Mouse (Mus musculus): ENCODE measurements around the gene Cxcl14.

Gene Cxcl14

DNA sequence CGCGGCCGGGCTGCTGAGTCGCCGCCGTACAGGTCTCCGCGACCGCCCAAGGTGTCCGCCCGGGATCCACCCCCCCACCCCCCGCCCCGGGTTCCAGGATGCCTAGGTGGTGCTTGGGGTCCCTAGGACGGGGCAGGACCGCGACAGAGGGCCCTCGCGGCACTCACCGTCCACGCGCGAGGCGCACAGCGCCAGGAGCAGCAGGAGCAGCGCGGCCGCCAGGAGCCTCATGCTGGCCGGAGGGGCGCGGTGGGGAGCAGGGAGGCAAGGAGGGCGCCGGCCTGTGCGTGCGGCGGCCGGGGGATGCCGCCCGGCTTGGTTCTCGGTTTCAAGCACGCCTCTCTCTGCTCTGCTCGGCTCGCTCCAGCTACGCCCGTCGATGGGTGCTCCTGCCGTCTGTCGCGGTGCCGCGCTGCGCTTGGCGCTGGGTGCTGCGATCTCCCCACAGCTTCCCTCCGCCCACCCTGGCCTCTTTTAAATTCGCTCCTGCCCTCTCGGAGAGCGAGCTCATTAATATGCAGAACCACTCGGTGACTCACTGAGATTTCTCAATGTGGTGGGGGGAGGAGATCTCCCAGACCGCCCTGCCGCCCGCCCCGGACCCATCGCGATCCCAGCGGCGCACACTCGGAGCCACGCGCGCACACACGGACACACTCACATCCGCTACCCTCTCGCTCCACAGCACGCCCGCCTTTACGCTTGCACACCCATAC lies at the start of gene Cxcl14:
TSS of gene Cxcl14 (minus strand) at position 609 of the 716 bp plus-strand sequence.
- peak; percentile 45 for DNase-seq (ENCODE audit: low read depth, low spot score)

DNA sequence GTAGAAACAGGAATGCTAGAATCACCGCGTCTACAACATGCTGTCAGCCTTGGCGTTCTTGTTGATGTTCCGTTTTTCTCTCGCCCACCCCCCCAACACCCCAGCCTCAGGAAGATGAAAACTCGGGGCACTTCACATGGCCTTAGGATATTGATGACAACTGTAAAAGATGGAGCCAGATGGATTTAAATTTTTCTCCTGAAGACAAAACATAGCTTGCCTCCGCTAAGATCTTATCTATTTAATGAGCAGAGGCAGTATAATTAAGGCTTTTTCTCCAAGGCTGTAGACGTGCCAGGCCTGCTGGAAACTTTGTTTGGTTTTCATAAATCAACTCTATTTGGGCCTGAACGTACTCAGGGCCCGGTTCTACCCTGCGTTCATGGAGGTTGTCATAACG lies 48.0 kb upstream of the Cxcl14 start:
- no peak for DNase-seq (ENCODE audit: low read depth, low spot score)

DNA sequence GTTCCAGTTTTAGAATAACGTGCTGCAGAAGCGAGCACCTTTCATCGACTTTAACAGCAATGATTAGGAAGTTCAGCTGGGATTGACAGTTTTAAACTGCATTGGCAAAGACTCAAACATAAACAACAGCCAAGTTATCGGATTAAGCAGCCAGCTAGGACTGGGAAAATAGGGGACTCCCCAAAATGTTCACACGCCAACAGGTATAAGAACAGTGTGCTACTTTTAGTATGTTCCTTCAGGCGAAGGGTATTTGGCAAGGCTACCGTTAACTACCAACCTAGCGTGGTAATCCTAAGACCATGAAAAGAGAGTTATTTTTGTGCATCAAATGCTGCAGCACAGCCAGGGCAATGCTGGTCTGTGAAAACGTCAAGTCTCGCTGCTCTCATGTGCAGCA lies 46.1 kb upstream of the Cxcl14 start:
- no peak for DNase-seq (ENCODE audit: low read depth, low spot score)

DNA sequence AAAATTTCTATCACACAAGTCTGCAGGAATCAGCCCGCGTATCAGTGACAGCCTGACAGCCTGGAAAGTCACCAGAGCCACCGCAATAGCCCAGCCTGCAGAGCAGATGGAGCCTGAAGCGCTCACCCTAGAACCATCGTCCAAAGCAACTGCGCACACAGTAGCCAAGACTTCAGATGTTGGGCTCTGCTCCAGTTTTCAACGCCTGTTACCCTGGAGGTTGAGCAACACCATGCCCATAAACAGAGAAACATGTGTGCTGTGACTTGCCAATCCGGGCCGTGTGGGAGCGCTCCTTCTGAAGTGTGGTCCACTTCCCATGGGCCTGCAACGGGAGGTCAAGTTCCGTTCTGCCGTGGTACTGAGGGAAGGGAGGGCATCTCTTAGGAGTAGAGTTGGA lies 44.2 kb upstream of the Cxcl14 start:
- DNase-seq (ENCODE audit: low read depth, low spot score), result peak; percentile 82

GRCm38 (mm10) chr13:56339816-56340215 lies 43.5 kb upstream of the Cxcl14 start:
- no peak for DNase-seq (ENCODE audit: low read depth, low spot score)

DNA sequence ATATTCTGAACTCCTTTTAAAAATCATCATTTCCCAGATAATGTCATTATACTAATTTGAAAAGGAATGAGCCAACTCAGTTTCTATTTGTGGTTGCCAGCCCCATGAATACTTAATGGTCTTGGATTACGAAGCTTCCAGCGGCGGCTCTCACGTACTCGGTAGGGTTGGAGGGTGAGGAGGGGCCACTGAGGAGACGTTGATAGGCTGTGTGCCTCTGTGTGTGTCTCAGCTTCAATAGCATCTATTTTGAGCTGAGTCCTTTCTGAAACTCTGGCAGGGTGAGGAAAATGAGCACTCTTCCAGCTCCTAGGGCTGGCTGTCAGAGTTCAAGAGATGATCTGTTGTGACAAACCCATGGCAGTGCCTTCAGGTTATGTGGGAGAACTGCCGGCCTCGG lies 40.6 kb upstream of the Cxcl14 start:
- no peak for DNase-seq (ENCODE audit: low read depth, low spot score)

DNA sequence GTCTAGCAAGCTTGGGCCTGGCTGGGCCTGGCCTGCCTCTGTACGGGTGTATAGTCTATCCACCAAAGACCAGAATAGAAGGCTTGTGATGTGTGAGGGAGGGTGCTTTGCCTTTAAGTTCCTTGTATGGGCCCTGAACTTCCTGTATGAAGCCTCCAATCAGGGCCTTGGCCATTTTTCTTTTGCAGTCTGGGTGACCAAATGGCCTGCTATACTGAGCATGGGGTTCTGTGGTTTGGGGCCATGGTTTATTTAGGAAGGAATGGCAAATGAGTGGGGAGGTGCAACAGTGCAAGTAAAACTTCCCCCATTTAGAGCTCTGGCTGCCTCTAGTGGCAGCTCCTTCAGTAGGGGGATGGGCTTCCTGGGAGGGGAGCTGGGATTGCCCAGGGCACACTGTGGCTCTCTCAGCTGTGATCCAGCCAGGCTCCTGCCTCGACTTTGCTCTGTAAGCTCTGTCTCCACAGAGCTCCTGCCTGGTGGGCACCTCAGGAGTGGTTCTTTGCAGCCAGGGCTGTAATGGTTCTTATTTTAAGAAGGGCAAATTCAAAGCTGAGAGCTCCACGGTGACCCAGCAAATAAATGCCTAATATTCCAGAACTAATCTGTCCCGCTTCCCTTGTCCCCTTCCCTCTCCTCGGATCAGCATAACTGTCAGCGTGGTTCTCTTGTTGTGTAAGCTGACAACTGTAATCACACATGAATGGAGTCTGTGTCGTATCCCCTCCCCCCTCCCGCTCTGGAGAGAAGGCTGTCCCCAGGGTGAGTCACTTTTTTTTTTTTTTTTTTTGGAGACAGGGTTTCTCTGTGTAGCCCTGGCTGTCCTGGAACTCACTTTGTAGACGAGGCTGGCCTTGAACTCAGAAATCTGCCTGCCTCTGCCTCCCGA lies 38.7 kb upstream of the Cxcl14 start:
- DNase-seq (ENCODE audit: low read depth, low spot score), result no peak

GRCm38 (mm10) chr13:56334236-56334635 lies 37.9 kb upstream of the Cxcl14 start:
- DNase-seq (ENCODE audit: low read depth, low spot score), result no peak

DNA sequence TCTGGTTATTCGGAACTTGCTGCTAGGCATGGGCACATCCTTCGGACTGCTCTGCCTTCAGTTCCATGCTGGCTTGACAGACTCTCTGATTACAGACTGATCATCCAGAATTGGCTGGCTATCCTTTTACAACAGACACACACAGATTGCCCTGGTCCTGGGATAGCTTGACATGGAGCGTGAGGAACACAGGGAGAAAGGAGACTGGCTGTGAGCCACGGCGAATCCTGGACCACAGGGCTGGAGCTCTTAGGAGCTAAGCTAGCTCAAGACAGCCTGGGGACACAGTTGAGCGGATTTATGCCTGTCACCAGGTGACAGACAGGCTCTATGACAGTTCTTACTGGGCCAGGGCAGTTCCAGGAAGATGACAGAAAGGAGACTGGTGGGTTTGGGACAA lies 36.0 kb upstream of the Cxcl14 start:
- no peak for DNase-seq (ENCODE audit: low read depth, low spot score)

- DNase-seq (ENCODE audit: low read depth, low spot score), result no peak
These were observed 34.5 kb upstream of the Cxcl14 start for GRCm38 (mm10) chr13:56330603-56331455.

- DNase-seq (ENCODE audit: low read depth, low spot score), result no peak
These were observed 33.4 kb upstream of the Cxcl14 start for GRCm38 (mm10) chr13:56329769-56330168.

GRCm38 (mm10) chr13:56329165-56329564 lies 32.8 kb upstream of the Cxcl14 start:
- DNase-seq (ENCODE audit: low read depth, low spot score), result no peak

DNA sequence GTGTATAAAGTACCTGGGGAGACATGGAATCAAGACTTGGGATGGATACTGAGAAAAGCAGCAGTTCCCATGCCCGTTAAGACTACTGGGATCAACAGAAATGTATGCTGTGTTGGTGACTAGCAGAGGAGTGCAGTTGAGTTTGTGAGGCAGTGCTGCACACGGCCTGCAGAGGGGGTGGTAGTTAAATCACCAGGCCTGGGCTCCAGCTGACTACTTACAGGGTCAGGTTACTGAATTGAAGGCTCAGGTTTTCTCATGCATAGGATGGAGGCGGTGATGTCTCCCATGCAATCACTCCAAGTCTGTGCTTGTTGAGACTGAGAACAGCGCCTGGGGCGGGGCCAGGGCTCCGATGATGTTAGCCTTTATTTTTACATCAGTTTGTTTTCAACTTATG lies 31.4 kb upstream of the Cxcl14 start:
- no peak for DNase-seq (ENCODE audit: low read depth, low spot score)

DNA sequence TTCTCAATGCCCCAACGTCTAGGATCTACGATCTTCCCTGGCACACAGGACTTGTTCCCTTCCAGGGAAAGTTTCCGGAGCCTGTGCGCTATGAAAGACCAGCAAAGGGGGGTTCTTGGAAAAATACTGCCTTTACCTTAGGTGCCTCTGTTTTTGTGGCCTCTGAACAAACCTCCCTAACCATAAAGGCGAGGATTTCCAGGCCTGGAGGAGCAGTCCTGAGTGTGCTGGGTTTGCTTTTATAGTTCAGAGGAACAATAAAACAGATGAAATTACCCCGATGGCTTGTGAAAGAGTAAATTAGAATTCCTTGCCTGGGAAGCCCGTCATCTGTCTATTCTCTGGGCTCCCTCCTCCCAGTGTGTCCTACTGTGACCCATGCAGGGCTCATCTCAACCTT lies 25.3 kb upstream of the Cxcl14 start:
- no peak for DNase-seq (ENCODE audit: low read depth, low spot score)

DNA sequence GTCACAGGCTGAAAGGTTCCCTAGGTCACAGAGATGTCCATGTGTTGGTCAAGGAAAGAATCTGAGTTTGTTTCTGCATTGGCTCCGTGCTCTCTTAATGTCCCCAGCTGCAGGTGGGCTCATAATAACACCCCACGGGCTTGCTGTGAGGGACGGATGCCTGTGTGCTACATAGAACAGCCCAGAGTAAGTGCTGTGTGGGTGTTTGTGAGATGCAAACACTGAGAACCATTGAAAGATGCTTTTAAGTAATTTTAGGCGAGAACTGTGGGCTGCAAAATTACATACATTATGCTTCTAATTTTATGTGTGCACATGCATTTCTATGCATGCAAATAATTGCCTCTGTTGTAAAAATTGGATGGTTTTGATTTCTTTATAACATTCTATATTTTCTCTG lies 20.6 kb upstream of the Cxcl14 start:
- no peak for DNase-seq (ENCODE audit: low read depth, low spot score)

- no peak for DNase-seq (ENCODE audit: low read depth, low spot score)
These were observed 18.9 kb upstream of the Cxcl14 start for GRCm38 (mm10) chr13:56315201-56315600.

- DNase-seq (ENCODE audit: low read depth, low spot score), result no peak
These were observed 8.7 kb upstream of the Cxcl14 start for GRCm38 (mm10) chr13:56305058-56305457.

GRCm38 (mm10) chr13:56304453-56304852 lies 8.1 kb upstream of the Cxcl14 start:
- no peak for DNase-seq (ENCODE audit: low read depth, low spot score)

GRCm38 (mm10) chr13:56299336-56299735 lies 3.0 kb upstream of the Cxcl14 start:
- no peak for DNase-seq (ENCODE audit: low read depth, low spot score)

GRCm38 (mm10) chr13:56296659-56297020 lies 289 bp upstream of the Cxcl14 start:
- no peak for DNase-seq (ENCODE audit: low read depth, low spot score)

DNA sequence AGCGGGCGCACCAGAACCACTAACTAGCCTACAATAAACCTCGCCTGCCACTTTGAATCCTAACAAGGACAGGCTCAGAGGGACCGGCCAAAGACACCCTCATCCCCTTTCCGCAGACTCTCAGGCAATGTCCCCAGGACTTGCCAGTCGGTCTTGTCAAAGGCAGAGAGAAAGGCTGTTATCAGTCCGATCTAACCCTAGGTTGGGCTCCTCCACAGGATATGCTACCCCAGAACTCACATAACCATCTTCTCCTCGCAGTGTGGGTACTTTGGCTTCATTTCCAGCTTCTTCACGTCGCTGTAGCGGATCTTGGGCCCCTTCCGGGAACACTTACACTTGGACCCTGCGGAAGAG lies 787 bp downstream of the Cxcl14 start:
- DNase-seq (ENCODE audit: low read depth, low spot score), result no peak

DNA sequence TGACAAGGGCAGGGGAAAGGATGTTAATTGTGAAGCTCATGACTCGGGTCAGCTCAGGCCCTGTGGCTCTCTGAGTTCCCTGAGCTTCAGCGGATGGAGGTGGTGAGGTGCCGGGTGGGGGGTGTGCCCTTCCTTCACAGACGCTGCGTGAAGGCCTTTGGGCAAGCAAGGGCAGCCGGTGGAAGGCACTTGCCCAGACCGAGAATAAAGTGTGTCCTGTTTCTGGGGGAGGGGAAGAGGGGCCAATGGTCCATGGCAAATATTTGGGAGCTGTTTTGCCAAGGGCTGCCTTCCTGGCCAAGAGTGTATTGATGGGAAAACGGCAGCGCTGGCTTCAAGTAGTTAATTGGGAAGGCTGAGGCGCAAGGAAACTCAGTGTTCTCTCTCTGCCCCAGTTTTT lies 1.4 kb downstream of the Cxcl14 start:
- no peak for DNase-seq (ENCODE audit: low read depth, low spot score)
